Mouse (Mus musculus) kidney, postnatal 0 days (tissue): Measurements from ENCODE around the gene Fmn2. TPM values are rescaled to one million over a fixed set of nuclear protein-coding genes. Genes with fewer than 3 reads are reported as not detected.

Experiments used
- ATAC-seq: fragments of 200-750 bp; cut with Nextera tagmentation; replicated peaks from 2 replicates; pipeline ENCODE4 v1.8.0; 2017; ENCODE audit warnings: low read depth, moderate number of reproducible peaks, moderate TSS enrichment, moderate library complexity; ENCODE audit not compliant: low FRiP score
- DNase-seq: peaks from one replicate; pipeline ENCODE4 v3.0.0-alpha.2; 2016; ENCODE audit warnings: low spot score
- H3K27ac ChIP-seq: fragments of 300-500 bp; sonication (generic); 2 replicates; pipeline ENCODE4 v1.5.1; 2014; ENCODE audit warnings: mild to moderate bottlenecking
- H3K27me3 ChIP-seq: fragments of 300-500 bp; sonication (generic); 2 replicates; pipeline ENCODE4 v1.6.1; 2014; ENCODE audit warnings: low read length, mixed read lengths; ENCODE audit not compliant: insufficient read depth
- H3K36me3 ChIP-seq: fragments of 300-500 bp; sonication (generic); 2 replicates; pipeline ENCODE4 v1.6.1; 2014; ENCODE audit warnings: low read length, mixed read lengths; ENCODE audit not compliant: insufficient read depth
- H3K4me1 ChIP-seq: fragments of 300-500 bp; sonication (generic); replicated peaks from 2 replicates; pipeline ENCODE4 v1.6.1; 2014; ENCODE audit warnings: antibody characterized with exemption, low read length, mixed read lengths; ENCODE audit not compliant: insufficient read depth
- H3K4me2 ChIP-seq: fragments of 300-500 bp; sonication (generic); 2 replicates; pipeline ENCODE4 v1.6.1; 2014; ENCODE audit warnings: mild to moderate bottlenecking, low read length, moderate library complexity, mixed read lengths
- H3K4me3 ChIP-seq: fragments of 300-500 bp; sonication (generic); replicated peaks from 2 replicates; pipeline ENCODE4 v1.5.1; 2014; ENCODE audit warnings: low read depth, low read length
- H3K9ac ChIP-seq: fragments of 300-500 bp; sonication (generic); 2 replicates; pipeline ENCODE4 v1.6.1; 2014; ENCODE audit warnings: low read depth, low read length
- H3K9me3 ChIP-seq: fragments of 300-500 bp; sonication (generic); replicated peaks from 2 replicates; pipeline ENCODE4 v1.6.1; 2016; ENCODE audit warnings: low read length, inconsistent platforms, mixed read lengths
- CTCF ChIP-seq: IDR thresholded peaks from 2 replicates; pipeline ENCODE4 v1.5.1; 2016; ENCODE audit warnings: antibody characterized with exemption, low read depth, mild to moderate bottlenecking, moderate library complexity
- WGBS: fragments of 180-500 bp; shearing (Covaris S2); extraction: QIAGEN DNeasy Blood & Tissue Kit; methylation state at CpG from one replicate; pipeline ENCODE4 v1.1.7; 2014; 5-methylcytosine and 5-hydroxymethylcytosine counted together
- polyA plus RNA-seq: library from polyadenylated mRNA; unstranded; fragments of >200 nt; fragmentation: Nextera tagmentation; extraction: Ambion mirVana; gene quantifications from 2 replicates; pipeline ENCODE4 v1.2.1, GENCODE M21; 2015

The Fmn2 gene
- polyA plus RNA-seq, 1 experiment from 2014 or later = 0.14 TPM

DNA sequence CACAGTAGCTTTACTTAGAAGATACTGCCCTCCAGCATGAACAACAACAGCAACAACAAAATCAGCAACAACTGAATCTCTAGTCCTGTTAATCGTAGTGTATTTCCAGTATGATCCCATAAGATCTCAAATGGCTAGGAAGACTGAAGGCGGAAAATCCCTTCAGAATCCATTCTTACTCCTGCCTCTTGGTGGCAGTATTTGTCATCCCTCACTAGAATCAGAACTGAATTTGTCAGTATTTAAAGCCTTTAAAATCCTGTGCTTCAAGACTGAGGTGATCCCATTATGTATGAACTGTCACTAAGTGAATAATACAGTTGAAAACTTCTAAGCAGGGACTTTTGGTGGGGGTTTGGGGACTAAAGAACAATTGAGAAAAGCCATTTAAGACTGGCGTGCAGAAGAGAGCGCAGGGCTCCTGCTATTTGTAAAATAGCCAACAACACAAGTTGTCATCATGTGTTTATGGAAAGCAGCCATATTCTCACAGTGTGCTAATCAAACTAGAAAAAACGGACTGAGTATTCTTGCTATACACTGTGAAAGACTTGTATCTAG lies 90.9 kb downstream of the Fmn2 start:
- WGBS = 63% methylated on average over 5 of the region's 5 CpGs
- ATAC-seq = no peak

DNA sequence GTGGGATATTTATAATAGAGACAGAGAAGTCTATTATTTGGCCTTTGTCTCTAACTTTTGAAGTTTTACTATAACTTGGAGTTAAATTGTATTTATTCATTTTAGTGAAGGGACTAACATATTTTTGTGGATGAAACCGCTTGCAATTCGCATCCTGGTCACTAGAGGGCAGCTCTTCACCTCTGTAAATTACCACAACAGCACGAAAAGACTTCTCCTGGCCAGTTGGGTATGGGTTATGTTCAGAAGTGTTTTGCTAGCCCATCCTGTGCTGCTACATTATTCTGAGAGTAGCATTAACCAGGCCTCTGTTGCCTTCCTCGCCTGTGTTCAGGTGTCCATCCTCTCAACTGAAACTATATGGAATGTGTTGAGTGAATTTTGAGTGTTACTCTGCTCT lies 93.4 kb downstream of the Fmn2 start:
- H3K4me3 ChIP-seq = no peak overlapping the region
- peak; percentile 86 for TF ChIP-seq CTCF
- 0 out of 2 replicates have a peak, but pooled peaks have one; percentile 43 for ATAC-seq
- no peak overlapping the region for H3K9ac ChIP-seq
- no peaks in the 10 kb centered on the region for H3K9me3 ChIP-seq
- WGBS = 7% methylated on average over 4 of the region's 4 CpGs
- DNase-seq = peak; percentile 77
- H3K36me3 ChIP-seq = no peaks in the 10 kb centered on the region
- H3K27ac ChIP-seq = no peak overlapping the region
- no peak overlapping the region for H3K4me2 ChIP-seq
- H3K4me1 ChIP-seq = no peaks in the 10 kb centered on the region
- no peaks in the 10 kb centered on the region for H3K27me3 ChIP-seq

More for the DNA sequence above, 90.9 kb downstream of the Fmn2 start:
- no peaks in the 10 kb centered on the region for H3K9me3 ChIP-seq
- no peaks in the 10 kb centered on the region for H3K4me1 ChIP-seq
- no peak overlapping the region for H3K4me3 ChIP-seq
- no peaks in the 10 kb centered on the region for H3K36me3 ChIP-seq
- no peak overlapping the region for H3K9ac ChIP-seq
- no peak overlapping the region for H3K27ac ChIP-seq
- H3K27me3 ChIP-seq = no peaks in the 10 kb centered on the region
- peak; percentile 74 for TF ChIP-seq CTCF
- peak; percentile 61 for DNase-seq
- H3K4me2 ChIP-seq = no peak overlapping the region

DNA sequence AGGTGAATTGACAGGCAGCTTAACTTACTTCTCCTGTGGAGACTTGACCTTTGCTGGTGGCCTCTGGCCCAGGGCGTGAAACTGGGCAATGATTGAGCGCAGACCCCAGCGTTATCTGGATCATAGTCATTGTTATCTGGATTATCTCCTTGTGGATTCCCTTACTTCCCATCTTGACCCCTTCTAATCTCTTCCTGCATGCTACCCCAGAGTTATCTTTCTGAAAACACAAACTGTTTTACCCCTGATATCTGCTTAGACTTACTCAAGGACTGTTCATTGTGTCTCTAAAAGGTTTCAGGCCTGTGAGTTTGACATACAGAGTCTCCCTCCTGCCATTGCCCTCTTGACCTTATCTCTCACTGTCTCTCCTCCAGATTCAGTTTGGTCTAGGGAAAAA lies 95.9 kb downstream of the Fmn2 start:
- ATAC-seq (no peak), DNase-seq (no peak)
- Histone ChIP-seq H3K27ac (no peak overlapping the region), H3K4me3 (no peak overlapping the region), H3K9ac (no peak overlapping the region), H3K27me3 (no peaks in the 10 kb centered on the region), H3K36me3 (no peaks in the 10 kb centered on the region), H3K4me1 (no peaks in the 10 kb centered on the region), H3K9me3 (no peaks in the 10 kb centered on the region), H3K4me2 (no peak overlapping the region)
- 85% methylated on average over 3 of the region's 3 CpGs for WGBS
- TF ChIP-seq CTCF = no peak

DNA sequence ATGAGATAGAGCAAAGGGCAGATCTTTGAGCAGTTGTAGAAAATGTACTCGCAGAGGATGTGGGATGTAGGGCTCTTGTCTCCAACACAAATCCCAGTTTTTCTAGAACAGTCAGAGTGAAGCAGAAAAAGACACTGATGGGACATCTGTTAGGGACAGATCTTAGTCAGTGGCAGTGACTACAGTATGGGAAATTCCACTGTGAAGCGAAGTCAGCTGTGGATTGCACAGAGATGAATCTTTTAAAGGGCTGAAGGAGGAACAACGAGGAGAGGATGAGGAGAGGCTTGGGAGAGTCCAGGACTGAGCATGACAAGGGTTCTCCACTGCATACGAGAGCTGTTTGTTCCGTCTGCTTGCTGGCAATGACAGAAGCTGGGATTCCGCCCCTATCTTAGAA lies 96.6 kb downstream of the Fmn2 start:
- Histone ChIP-seq H3K36me3 (no peaks in the 10 kb centered on the region), H3K4me2 (no peak overlapping the region), H3K27me3 (no peaks in the 10 kb centered on the region), H3K9ac (no peak overlapping the region), H3K4me1 (no peaks in the 10 kb centered on the region), H3K9me3 (no peaks in the 10 kb centered on the region), H3K27ac (no peak overlapping the region), H3K4me3 (no peak overlapping the region)
- DNase-seq (no peak), ATAC-seq (no peak)
- WGBS = 88% methylated on average over 6 of the region's 6 CpGs
- TF ChIP-seq CTCF = no peak

DNA sequence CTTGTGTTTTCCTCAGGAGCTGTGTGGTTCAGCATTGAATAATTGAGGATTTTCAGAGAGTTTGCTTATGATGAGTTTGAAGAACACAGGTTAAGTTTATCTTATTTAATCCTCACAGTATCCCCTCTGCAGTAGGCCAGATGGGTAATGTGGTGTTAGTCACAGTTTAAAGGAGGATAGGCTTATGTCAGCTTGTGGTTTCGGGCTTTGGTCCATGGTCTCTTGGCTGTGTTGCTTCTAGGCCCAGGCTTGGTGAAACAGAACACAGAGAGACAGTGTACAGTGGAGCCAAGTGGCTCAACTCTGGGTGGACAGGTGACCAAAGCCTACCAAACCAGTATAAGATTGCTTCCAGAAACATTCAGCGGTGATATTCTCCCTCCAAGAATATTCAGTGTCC lies 98.4 kb downstream of the Fmn2 start:
- 87% methylated on average over 2 of the region's 2 CpGs for WGBS
- ATAC-seq (no peak), DNase-seq (no peak)
- H3K4me1 ChIP-seq = no peaks in the 10 kb centered on the region
- no peaks in the 10 kb centered on the region for H3K9me3 ChIP-seq
- no peak overlapping the region for H3K4me2 ChIP-seq
- no peak overlapping the region for H3K27ac ChIP-seq
- TF ChIP-seq CTCF = no peak
- no peak overlapping the region for H3K9ac ChIP-seq
- no peaks in the 10 kb centered on the region for H3K27me3 ChIP-seq
- H3K4me3 ChIP-seq = no peak overlapping the region
- H3K36me3 ChIP-seq = no peaks in the 10 kb centered on the region

DNA sequence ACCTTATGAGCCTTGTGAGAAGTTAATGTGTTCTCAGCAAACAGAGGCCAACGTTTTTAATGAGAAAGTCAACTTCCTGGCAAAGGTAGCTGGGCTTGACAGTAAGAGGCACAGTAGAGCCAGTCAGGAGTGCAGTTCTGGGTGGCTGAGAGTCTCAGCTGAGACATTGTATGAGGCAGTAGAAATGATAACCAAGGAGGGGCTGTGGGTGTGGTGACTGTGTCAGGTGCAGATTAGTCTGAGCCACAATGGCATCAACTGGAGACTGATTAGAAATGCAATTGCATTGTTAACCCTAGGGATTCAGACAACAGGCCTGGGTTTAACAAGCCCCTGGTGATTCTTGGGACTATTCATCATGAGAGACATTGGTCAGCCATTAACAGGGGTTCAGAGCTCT lies 99.0 kb downstream of the Fmn2 start:
- H3K4me2 ChIP-seq = no peak overlapping the region
- ATAC-seq = no peak
- no peak overlapping the region for H3K27ac ChIP-seq
- H3K9ac ChIP-seq = no peak overlapping the region
- no peaks in the 10 kb centered on the region for H3K9me3 ChIP-seq
- 22% methylated on average over 1 of the region's 1 CpGs for WGBS
- no peak for DNase-seq
- no peak overlapping the region for H3K4me3 ChIP-seq
- no peaks in the 10 kb centered on the region for H3K27me3 ChIP-seq
- no peaks in the 10 kb centered on the region for H3K36me3 ChIP-seq
- no peak for TF ChIP-seq CTCF
- no peaks in the 10 kb centered on the region for H3K4me1 ChIP-seq

DNA sequence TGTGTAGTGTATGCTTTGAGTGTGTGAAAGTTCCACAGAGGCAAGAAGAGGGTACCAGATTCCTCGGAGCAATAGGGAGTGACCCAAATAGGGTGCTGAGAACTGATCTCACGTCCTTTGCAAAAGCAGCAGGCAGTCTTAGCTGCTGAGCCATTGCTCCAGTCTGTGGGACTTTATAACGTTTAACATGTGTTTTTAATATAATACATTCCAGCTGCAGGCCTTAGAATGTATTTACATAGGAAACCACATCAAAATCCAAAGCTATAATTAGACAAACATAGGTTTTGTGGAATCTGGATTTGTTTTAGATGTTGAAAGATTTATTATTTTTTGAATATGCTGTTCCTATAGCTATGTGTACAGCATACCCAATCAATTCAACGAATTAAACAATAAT lies 115.7 kb downstream of the Fmn2 start:
- Histone ChIP-seq H3K4me1 (no peaks in the 10 kb centered on the region), H3K27ac (no peak overlapping the region), H3K9ac (no peak overlapping the region), H3K9me3 (no peaks in the 10 kb centered on the region), H3K27me3 (no peaks in the 10 kb centered on the region), H3K4me2 (no peak overlapping the region), H3K36me3 (no peaks in the 10 kb centered on the region), H3K4me3 (no peak overlapping the region)
- ATAC-seq (no peak), DNase-seq (peak; percentile 5)
- 53% methylated on average over 4 of the region's 4 CpGs for WGBS
- no peak for TF ChIP-seq CTCF
